17 mouse cellular contexts compared by ENCODE assay signal in the genomic region with DNA sequence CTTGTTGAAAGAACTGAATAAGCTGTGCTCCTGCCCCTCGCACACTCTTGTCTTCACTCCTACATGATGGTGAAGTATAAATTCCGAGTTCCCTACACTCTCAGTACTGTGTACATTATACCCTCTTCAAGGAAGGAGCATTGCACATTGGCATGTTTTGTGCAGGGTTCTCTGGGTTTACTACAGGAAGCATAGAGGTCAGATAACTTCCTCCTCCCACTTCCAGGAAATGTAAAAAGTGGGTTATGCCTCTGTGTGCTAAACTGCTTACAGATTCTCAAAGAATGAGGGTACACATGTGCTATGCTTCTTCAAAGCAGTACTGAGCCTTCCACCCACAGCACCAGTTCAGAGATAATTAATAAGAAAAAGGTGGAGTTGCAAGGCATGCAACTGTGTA. TPM values are rescaled to one million over a fixed set of nuclear protein-coding genes. Genes with fewer than 3 reads are reported as not detected.
DNase-seq lines count a peak whose midpoint lies in the region; ATAC-seq lines count a peak whose summit lies in the region.
"Had no signal": no experiment of that assay in that cellular context is flagged by ENCODE, and none has a peak within 500 bp of the region (broad histone marks: within the 10 kb centered on the region; RNA-seq: fewer than 3 reads in every experiment).

No protein-coding gene starts in this region.

- WGBS in neural tube, embryonic 15.5 days: 87% methylated on average over 2 of the region's 2 CpGs

- peak; percentile 1 for DNase-seq in neural tube, embryonic 10.5 days (ENCODE audit: extremely low spot score, low spot score)
- DNase-seq in CD4-positive, CD25-positive, alpha-beta regulatory T cell, adult 2 months (ENCODE audit: low read depth, low spot score): peak; percentile 41
- no peak for DNase-seq in gastrocnemius, postnatal 36 days
- no peak for DNase-seq in adrenal gland, postnatal 25 days
- DNase-seq: adrenal gland, adult 8-10 months; cerebellum, adult 11 months; cerebellum, adult 8-10 months; cerebellum, postnatal 25 days; gastrocnemius, postnatal 10 days; heart, postnatal 36 days had no signal

- H3K9ac ChIP-seq in neural tube, embryonic 15.5 days (replicated peaks): no peak overlapping the region
- H3K9ac ChIP-seq: embryonic facial prominence, embryonic 12.5 days; forebrain, embryonic 15.5 days; heart, embryonic 13.5 days; hindbrain, embryonic 15.5 days had no signal

- H3K4me3 ChIP-seq in neural tube, embryonic 15.5 days (replicated peaks): no peak overlapping the region
- H3K4me3 ChIP-seq: embryonic facial prominence, embryonic 12.5 days; forebrain, embryonic 15.5 days; heart, embryonic 13.5 days; hindbrain, embryonic 15.5 days had no signal

- H3K9me3 ChIP-seq in neural tube, embryonic 15.5 days (replicated peaks): no peaks in the 10 kb centered on the region
- H3K9me3 ChIP-seq: embryonic facial prominence, embryonic 12.5 days; forebrain, embryonic 15.5 days; heart, embryonic 13.5 days; hindbrain, embryonic 15.5 days had no signal

- H3K27ac ChIP-seq in neural tube, embryonic 15.5 days (replicated peaks): no peak overlapping the region
- H3K27ac ChIP-seq: embryonic facial prominence, embryonic 12.5 days; forebrain, embryonic 15.5 days; heart, embryonic 13.5 days; hindbrain, embryonic 15.5 days had no signal

- no peak for ATAC-seq in neural tube, embryonic 15.5 days (ENCODE audit: low FRiP score)
- peak; percentile 55 for ATAC-seq in activated CD4-positive, CD25-positive, alpha-beta regulatory T cell, adult 4 months
- ATAC-seq: forebrain, embryonic 15.5 days had no signal

- H3K27me3 ChIP-seq in neural tube, embryonic 15.5 days (replicated peaks): no peaks in the 10 kb centered on the region
- H3K27me3 ChIP-seq: CH12.LX; embryonic facial prominence, embryonic 12.5 days; forebrain, embryonic 15.5 days; hindbrain, embryonic 15.5 days had no signal

- intact Hi-C loops in gastrocnemius, postnatal 36 days (cut with DNase I): no loop called here

- H3K36me3 ChIP-seq in neural tube, embryonic 15.5 days: no peaks in the 10 kb centered on the region
- H3K36me3 ChIP-seq: embryonic facial prominence, embryonic 12.5 days; forebrain, embryonic 15.5 days; heart, embryonic 13.5 days; hindbrain, embryonic 15.5 days had no signal

- H3K4me1 ChIP-seq in neural tube, embryonic 15.5 days: 0 out of 2 replicates have a peak, but pooled peaks cover 2% of the 10 kb centered on the region

- H3K4me2 ChIP-seq in neural tube, embryonic 15.5 days: no peak overlapping the region
- H3K4me2 ChIP-seq: embryonic facial prominence, embryonic 12.5 days; forebrain, embryonic 15.5 days; heart, embryonic 13.5 days; hindbrain, embryonic 15.5 days had no signal

RNA-seq across cellular contexts. Expression of a gene that starts 16.0 kb away (rescaled TPM):
- polyA plus RNA-seq in neural tube, embryonic 15.5 days (2015; fragmentation: Nextera tagmentation; extraction: Ambion mirVana): 3.2 and 5.6 TPM in 2 replicates
- polyA plus RNA-seq in activated CD4-positive, CD25-positive, alpha-beta regulatory T cell, adult 4 months (2017; shearing (Covaris generic)): under 1 TPM in 1 of 2 experiments, not detected in 1; 0.13 TPM
- 10 to 100 TPM; 11.6 to 13.4 TPM for total RNA-seq in gastrocnemius, postnatal 36 days (2021)
- total RNA-seq in adrenal gland, postnatal 25 days (2021): 6.9 and 7.7 TPM in 2 replicates

Comparison
In these comparisons a context has a peak if more than half of its experiments do, and no peak if none do; other contexts are left out.
1. DNase-seq: peak in neural tube, embryonic 10.5 days (single experiment) and CD4-positive, CD25-positive, alpha-beta regulatory T cell, adult 2 months (single experiment); none in gastrocnemius, postnatal 36 days (0 of 2) and adrenal gland, postnatal 25 days (single experiment).